Mouse (Mus musculus): Measurements from ENCODE around the gene H2-M10.4. TPM values are rescaled to one million over a fixed set of nuclear protein-coding genes. Genes with fewer than 3 reads are reported as not detected.
A peak's percentile ranks its signal among the peaks of the same experiment; 100 is the strongest.
"Not testable (repeated sequence)": the region's sequence is repeated elsewhere in the genome, so short reads cannot be mapped to it uniquely, and the experiment has no call there.

The H2-M10.4 gene
- polyA plus RNA-seq (2012; rRNA removed) = not detected in 2 replicates

GRCm38 (mm10) chr17:36462234-36462633 lies at the start of gene H2-M10.4:
Gene H2-M10.4 (minus strand): TSS chr17:36462334.
- DNase-seq (ENCODE audit: extremely low spot score in 1 of 2, low spot score in 1 of 2) = no peak

DNA sequence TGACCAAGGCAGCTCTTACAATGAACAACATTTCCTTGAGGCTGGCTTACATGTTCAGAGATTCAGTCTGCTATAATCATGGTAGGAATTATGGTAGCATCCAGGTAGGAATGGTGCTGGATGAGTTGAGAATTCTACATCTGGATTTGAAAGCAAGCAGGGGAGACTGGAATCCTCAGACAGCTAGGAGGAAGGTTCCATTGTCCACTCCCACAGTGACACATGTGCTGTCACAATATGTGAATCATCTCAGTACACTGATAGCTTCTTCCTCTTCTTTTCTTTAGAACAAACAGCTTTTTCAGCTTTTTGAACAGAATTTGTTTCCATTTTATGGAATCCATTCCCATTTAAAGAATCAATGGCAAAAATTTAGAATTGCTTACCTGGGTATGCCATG lies 41.8 kb upstream of the H2-M10.4 start:
- DNase-seq (ENCODE audit: extremely low spot score in 1 of 2, low spot score in 1 of 2) = no peak

DNA sequence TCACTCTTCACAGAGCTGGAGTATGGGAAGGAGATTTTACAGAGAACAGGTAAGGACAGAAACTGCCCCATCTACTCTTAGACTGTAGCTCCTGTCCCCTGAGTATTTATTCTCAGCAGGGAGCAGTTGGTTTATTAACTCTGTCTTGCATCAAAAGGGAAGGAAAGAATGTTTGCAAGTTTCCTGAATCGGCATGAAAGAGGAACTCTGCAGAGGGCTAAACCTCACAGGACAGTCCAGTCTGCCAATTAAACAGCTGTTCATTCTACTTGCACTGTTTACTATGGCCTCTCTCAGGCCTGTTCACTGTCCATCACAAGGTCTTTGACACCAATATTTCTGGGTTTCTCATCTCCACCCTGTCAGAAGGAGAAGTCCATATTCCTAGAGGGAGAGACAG lies 38.3 kb upstream of the H2-M10.4 start:
- DNase-seq (ENCODE audit: extremely low spot score in 1 of 2, low spot score in 1 of 2) = no peak

DNA sequence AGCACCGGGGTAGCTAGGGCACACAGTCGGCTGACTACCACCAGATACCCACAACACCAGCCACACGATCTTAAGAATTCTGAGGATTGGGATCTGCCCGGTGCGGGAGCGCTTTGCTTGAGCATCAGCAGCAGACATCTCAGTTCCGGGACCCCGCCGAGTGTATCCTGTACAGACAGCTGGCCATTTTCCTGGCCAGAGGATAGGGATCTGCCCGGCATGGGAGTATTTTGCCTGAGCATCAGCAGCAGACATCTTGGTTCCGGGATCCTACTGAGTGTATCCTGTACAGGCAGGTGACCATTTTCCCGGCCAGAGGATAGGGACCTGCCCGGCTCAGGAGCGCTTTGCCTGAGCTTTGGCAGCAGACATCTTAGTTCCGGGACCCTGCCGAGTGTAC lies 26.0 kb upstream of the H2-M10.4 start:
- DNase-seq (ENCODE audit: extremely low spot score in 1 of 2, low spot score in 1 of 2) = not testable (repeated sequence)

- DNase-seq (ENCODE audit: extremely low spot score in 1 of 2, low spot score in 1 of 2) = no peak
Measured at GRCm38 (mm10) chr17:36486687-36487230, 24.6 kb upstream of the H2-M10.4 start.

GRCm38 (mm10) chr17:36483865-36484264 lies 21.7 kb upstream of the H2-M10.4 start:
- no peak for DNase-seq (ENCODE audit: extremely low spot score in 1 of 2, low spot score in 1 of 2)

- no peak for DNase-seq (ENCODE audit: extremely low spot score in 1 of 2, low spot score in 1 of 2)
Measured at GRCm38 (mm10) chr17:36456260-36456659, 5.9 kb downstream of the H2-M10.4 start.

- no peak for DNase-seq (ENCODE audit: extremely low spot score in 1 of 2, low spot score in 1 of 2)
Measured at GRCm38 (mm10) chr17:36431411-36431810, 30.7 kb downstream of the H2-M10.4 start.

DNA sequence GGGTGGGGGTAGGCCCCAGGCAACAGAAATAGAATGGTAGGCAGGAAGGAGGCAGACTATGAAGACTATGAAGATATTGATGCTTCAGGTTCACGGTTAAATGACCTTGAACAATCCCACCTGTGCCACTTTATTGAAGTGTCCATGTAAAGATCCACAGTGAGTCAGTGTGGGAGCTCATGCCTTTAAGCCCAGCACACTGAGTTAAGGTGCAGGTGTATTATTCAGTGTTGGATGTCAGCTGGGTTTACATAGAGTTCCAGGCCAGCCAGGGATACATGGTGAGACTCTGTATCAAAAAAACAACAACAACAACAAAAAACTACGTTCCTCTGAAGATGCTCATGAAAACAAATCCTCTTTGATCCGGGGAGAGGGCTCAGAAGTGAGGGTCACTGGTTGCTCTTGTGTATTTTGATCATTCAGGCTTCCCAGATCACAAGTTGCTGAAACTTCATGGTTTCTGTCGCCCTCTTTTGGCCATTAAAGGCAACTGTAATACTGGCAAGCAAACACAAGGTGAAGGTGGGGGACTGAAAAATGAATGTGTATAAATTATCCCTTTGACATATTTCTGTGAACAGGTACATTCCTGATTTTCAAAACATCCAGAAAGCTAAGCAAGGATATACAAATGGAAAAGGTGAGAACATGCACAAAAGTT lies 43.9 kb downstream of the H2-M10.4 start:
- DNase-seq (ENCODE audit: extremely low spot score in 1 of 2, low spot score in 1 of 2) = peak; percentile 6 to 65

DNA sequence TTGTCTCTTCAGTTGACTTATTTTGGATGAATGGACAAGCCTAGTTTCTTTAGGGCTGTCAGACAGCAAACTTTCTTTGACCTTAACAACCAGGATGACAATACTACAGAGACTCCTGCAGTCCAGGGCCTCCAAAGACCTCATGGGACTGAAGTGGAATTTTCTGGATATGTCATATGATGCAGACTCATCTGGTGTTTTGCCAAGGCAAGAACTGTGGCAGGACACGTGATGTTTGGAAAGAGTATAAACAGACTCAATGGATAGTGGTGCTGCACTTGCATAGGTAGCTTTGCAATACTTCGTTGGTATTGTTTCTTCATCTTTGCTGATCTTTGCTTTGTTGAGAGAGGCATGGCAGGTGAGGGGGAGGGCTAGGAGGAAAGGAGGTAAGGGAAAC lies 44.7 kb downstream of the H2-M10.4 start:
- no peak for DNase-seq (ENCODE audit: extremely low spot score in 1 of 2, low spot score in 1 of 2)

- DNase-seq (ENCODE audit: extremely low spot score in 1 of 2, low spot score in 1 of 2) = no peak
Measured at GRCm38 (mm10) chr17:36415407-36415806, 46.7 kb downstream of the H2-M10.4 start.

GRCm38 (mm10) chr17:36414361-36414760 lies 47.8 kb downstream of the H2-M10.4 start:
- DNase-seq (ENCODE audit: extremely low spot score in 1 of 2, low spot score in 1 of 2) = no peak

Other genes starting within 250 kb of the H2-M10.4 start
- gene Rpp21, start 204.3 kb downstream of the H2-M10.4 start, polyA plus RNA-seq (2012; rRNA removed) = 60.3 and 67.4 TPM in 2 replicates
- gene Trim39, start 190.1 kb downstream of the H2-M10.4 start, polyA plus RNA-seq (2012; rRNA removed) = 34.0 and 39.7 TPM in 2 replicates
- not detected in 2 replicates for gene H2-M10.2, start 175.8 kb downstream of the H2-M10.4 start, polyA plus RNA-seq (2012; rRNA removed)
- gene H2-M10.1, start 136.2 kb downstream of the H2-M10.4 start, polyA plus RNA-seq (2012; rRNA removed) = not detected in 2 replicates
- gene H2-M10.3, start 93.9 kb downstream of the H2-M10.4 start, polyA plus RNA-seq (2012; rRNA removed) = not detected in 2 replicates
- gene H2-M11, start 84.7 kb upstream of the H2-M10.4 start, polyA plus RNA-seq (2012; rRNA removed) = not detected in 2 replicates
- gene H2-M9, start 180.3 kb upstream of the H2-M10.4 start, polyA plus RNA-seq (2012; rRNA removed) = not detected in 2 replicates
- not detected in 2 replicates for gene H2-M1, start 209.9 kb upstream of the H2-M10.4 start, polyA plus RNA-seq (2012; rRNA removed)

Measured in frontal cortex, adult 2 months (tissue).